Mouse (Mus musculus): ENCODE measurements around the gene Ifnl3.

- TF ChIP-seq CTCF (IDR thresholded peaks at IDR 0.05; ENCODE audit: low read depth) (no peak), EP300 (IDR thresholded peaks at IDR 0.05; ENCODE audit: low read depth) (no peak)
Measured at GRCm38 (mm10) chr7:28561967-28562366, 39.3 kb downstream of the Ifnl3 start.
